Mouse (Mus musculus): ENCODE data around the gene Ss18l2. TPM values are rescaled to one million over a fixed set of nuclear protein-coding genes. Genes with fewer than 3 reads are reported as not detected.

Gene Ss18l2
- polyA plus RNA-seq, 1 experiment from 2014 or later = 114 TPM

- 91% methylated on average over 25 of the region's 25 CpGs for WGBS
- Histone ChIP-seq H3K4me3 (ENCODE audit: low read length) (no peak overlapping the region), H3K9me3 (ENCODE audit: low read length) (no peaks in the 10 kb centered on the region), H3K27ac (ENCODE audit: low read length) (no peak overlapping the region), H3K36me3 (ENCODE audit: insufficient read depth, low read length) (peaks cover 41% of the 10 kb centered on the region), H3K9ac (replicated peaks; ENCODE audit: low read length) (no peak overlapping the region), H3K4me2 (replicated peaks; ENCODE audit: low read depth, low read length) (no peak overlapping the region), H3K4me1 (ENCODE audit: insufficient read depth, low read length) (peaks cover 18% of the 10 kb centered on the region), H3K27me3 (ENCODE audit: insufficient read depth, low read length) (no peaks in the 10 kb centered on the region)
- no peak for ATAC-seq (ENCODE audit: low FRiP score, low TSS enrichment)
Measured at GRCm38 (mm10) chr9:121762761-121763160, 52.6 kb downstream of the Ss18l2 start.

Other genes starting within 250 kb of the Ss18l2 start
- gene Cck, start 214.6 kb upstream of the Ss18l2 start, polyA plus RNA-seq (2015; fragmentation: Nextera tagmentation; extraction: Ambion mirVana) = 2.8 and 3.6 TPM in 2 replicates
- 0.25 TPM in 1 of 2 replicates, not detected in the other for gene Lyzl4, start 68.2 kb upstream of the Ss18l2 start, polyA plus RNA-seq (2015; fragmentation: Nextera tagmentation; extraction: Ambion mirVana)
- gene Vipr1, start 67.6 kb upstream of the Ss18l2 start, polyA plus RNA-seq (2015; fragmentation: Nextera tagmentation; extraction: Ambion mirVana) = 0.04 and 0.40 TPM in 2 replicates
- gene Sec22c, start 4.8 kb upstream of the Ss18l2 start, polyA plus RNA-seq (2015; fragmentation: Nextera tagmentation; extraction: Ambion mirVana) = 8.5 and 9.0 TPM in 2 replicates
- gene Nktr, start 8.8 kb downstream of the Ss18l2 start, polyA plus RNA-seq (2015; fragmentation: Nextera tagmentation; extraction: Ambion mirVana) = 46.1 and 57.5 TPM in 2 replicates
- gene Zfp651, start 49.0 kb downstream of the Ss18l2 start, polyA plus RNA-seq (2015; fragmentation: Nextera tagmentation; extraction: Ambion mirVana) = 8.1 and 9.5 TPM in 2 replicates
- gene Klhl40, start 67.3 kb downstream of the Ss18l2 start, polyA plus RNA-seq (2015; fragmentation: Nextera tagmentation; extraction: Ambion mirVana) = 0.72 and 0.99 TPM in 2 replicates
- gene Hhatl, start 82.2 kb downstream of the Ss18l2 start, polyA plus RNA-seq (2015; fragmentation: Nextera tagmentation; extraction: Ambion mirVana) = 0.50 and 0.56 TPM in 2 replicates
- gene Ccdc13, start 129.1 kb downstream of the Ss18l2 start, polyA plus RNA-seq (2015; fragmentation: Nextera tagmentation; extraction: Ambion mirVana) = 0.58 and 0.71 TPM in 2 replicates
- 120 and 142 TPM in 2 replicates for gene Higd1a, start 148.0 kb downstream of the Ss18l2 start, polyA plus RNA-seq (2015; fragmentation: Nextera tagmentation; extraction: Ambion mirVana)
- gene Ackr2, start 188.0 kb downstream of the Ss18l2 start, polyA plus RNA-seq (2015; fragmentation: Nextera tagmentation; extraction: Ambion mirVana) = 0.90 and 1.2 TPM in 2 replicates
- gene Cyp8b1, start 206.0 kb downstream of the Ss18l2 start, polyA plus RNA-seq (2015; fragmentation: Nextera tagmentation; extraction: Ambion mirVana) = not detected in 2 replicates
- 2.0 and 2.8 TPM in 2 replicates for gene Fam198a, start 240.7 kb downstream of the Ss18l2 start, polyA plus RNA-seq (2015; fragmentation: Nextera tagmentation; extraction: Ambion mirVana)

All from kidney, embryonic 16.5 days (tissue).